ENCODE assay signal across 32 mouse cellular contexts in genomic region chr12:117480958-117481357, GRCm38 (mm10). TPM values are rescaled to one million over a fixed set of nuclear protein-coding genes. Genes with fewer than 3 reads are reported as not detected.
DNase-seq lines count a peak whose midpoint lies in the region; ATAC-seq and TF ChIP-seq lines count a peak whose summit lies in the region.
"Had no signal": no experiment of that assay in that cellular context is flagged by ENCODE, and none has a peak within 500 bp of the region (broad histone marks: within the 10 kb centered on the region; RNA-seq: fewer than 3 reads in every experiment).

No protein-coding gene starts in this region.

- no peaks in the 10 kb centered on the region for H3K4me1 ChIP-seq in liver, adult 2 months (ENCODE audit: control insufficient read depth, insufficient read depth, low read length)
- H3K4me1 ChIP-seq in liver, embryonic 11.5 days (replicated peaks; ENCODE audit: control insufficient read depth, insufficient read depth, low read length): no peaks in the 10 kb centered on the region
- H3K4me1 ChIP-seq: embryonic facial prominence, embryonic 13.5 days; liver, embryonic 13.5 days had no signal

- no peaks in the 10 kb centered on the region for H3K27me3 ChIP-seq in liver, adult 2 months (ENCODE audit: control insufficient read depth, insufficient read depth, low read length)
- no peaks in the 10 kb centered on the region for H3K27me3 ChIP-seq in liver, embryonic 11.5 days (replicated peaks; ENCODE audit: control insufficient read depth, insufficient read depth, low read length)
- H3K27me3 ChIP-seq: heart, embryonic 13.5 days; liver, embryonic 13.5 days had no signal

- H3K79me2 ChIP-seq in liver, adult 2 months (ENCODE audit: control insufficient read depth, insufficient read depth, low read length): no peaks in the 10 kb centered on the region

- no peak overlapping the region for H3K4me3 ChIP-seq in liver, adult 2 months (ENCODE audit: insufficient read depth, low read depth, low read length)
- no peak overlapping the region for H3K4me3 ChIP-seq in liver, embryonic 11.5 days (ENCODE audit: low read depth, low read length)
- H3K4me3 ChIP-seq: embryonic facial prominence, embryonic 13.5 days; erythroblast, embryonic 14.5 days; heart, embryonic 13.5 days; layer of hippocampus, adult 2 months; left cerebral cortex, adult 2 months; limb, embryonic 12.5 days; liver, embryonic 13.5 days; midbrain, embryonic 12.5 days had no signal

- H3K36me3 ChIP-seq in liver, adult 2 months (ENCODE audit: control insufficient read depth, insufficient read depth, low read length): no peaks in the 10 kb centered on the region
- no peaks in the 10 kb centered on the region for H3K36me3 ChIP-seq in liver, embryonic 11.5 days (ENCODE audit: control insufficient read depth, insufficient read depth, low read length)
- H3K36me3 ChIP-seq: embryonic facial prominence, embryonic 13.5 days; heart, embryonic 13.5 days; limb, embryonic 12.5 days; liver, embryonic 13.5 days; midbrain, embryonic 12.5 days had no signal

- H3K9me3 ChIP-seq in liver, embryonic 11.5 days (ENCODE audit: control insufficient read depth, low read length): no peaks in the 10 kb centered on the region
- H3K9me3 ChIP-seq: embryonic facial prominence, embryonic 13.5 days; heart, embryonic 13.5 days; limb, embryonic 12.5 days; liver, embryonic 13.5 days; midbrain, embryonic 12.5 days had no signal

- ATAC-seq in liver, embryonic 11.5 days (replicated peaks; ENCODE audit: low FRiP score): no peak
- ATAC-seq in granulocyte monocyte progenitor cell, adult 5-6 weeks (replicated peaks; ENCODE audit: poor library complexity, severe bottlenecking): peak; percentile 19
- no peak for ATAC-seq in erythroblast, adult 5-6 weeks (replicated peaks; ENCODE audit: low FRiP score, poor library complexity, severe bottlenecking)
- ATAC-seq: activated CD4-positive, CD25-positive, alpha-beta regulatory T cell, adult 4 months; forebrain, embryonic 14.5 days had no signal

- TF ChIP-seq CTCF in liver, adult 2 months (IDR thresholded peaks at IDR 0.05; ENCODE audit: low read depth, low read length): no peak

- DNase-seq in liver, adult 2 months (ENCODE audit: extremely low read depth, low read depth, low spot score): peak; percentile 42
- DNase-seq in liver, embryonic 11.5 days (ENCODE audit: low spot score): no peak
- peak; percentile 20 for DNase-seq in 416B (ENCODE audit: low read depth)
- peak; percentile 6 for DNase-seq in MN1 (ENCODE audit: low spot score)
- DNase-seq in right cerebral cortex, postnatal 10 days (ENCODE audit: low spot score in 2 of 2): no peak
- no peak for DNase-seq in right cerebral cortex, postnatal 4 days
- DNase-seq: adrenal gland, postnatal 14 days; cerebellum, adult 11-12 months; cerebellum, adult 9-11 months; gastrocnemius, postnatal 25 days; heart, postnatal 10 days; kidney, adult 18-20 months; liver, embryonic 13.5 days; lung, adult 2 months; lung, postnatal 14 days; retina, postnatal 1 day; right cerebral cortex, postnatal 25 days; spleen, adult 18-20 months; thymus, postnatal 14 days had no signal

- WGBS in liver, adult 2 months: 76% methylated on average over 3 of the region's 3 CpGs
- 67% methylated on average over 3 of the region's 3 CpGs for WGBS in liver, embryonic 11.5 days

- no peak for TF ChIP-seq POLR2A in liver, adult 2 months (IDR thresholded peaks at IDR 0.05; ENCODE audit: extremely low read depth, insufficient read depth, low read length)

- H3K4me2 ChIP-seq in liver, embryonic 11.5 days: no peak overlapping the region
- H3K4me2 ChIP-seq: embryonic facial prominence, embryonic 13.5 days; heart, embryonic 13.5 days; hindbrain, embryonic 14.5 days; limb, embryonic 12.5 days; liver, embryonic 13.5 days; midbrain, embryonic 12.5 days had no signal

- H3K9ac ChIP-seq in liver, adult 2 months (ENCODE audit: low read depth, low read length): no peak overlapping the region
- no peak overlapping the region for H3K9ac ChIP-seq in liver, embryonic 11.5 days (ENCODE audit: low read depth, low read length)
- H3K9ac ChIP-seq: embryonic facial prominence, embryonic 13.5 days; heart, embryonic 13.5 days; hindbrain, embryonic 14.5 days; limb, embryonic 12.5 days; liver, embryonic 13.5 days; midbrain, embryonic 12.5 days had no signal

- no peak overlapping the region for H3K27ac ChIP-seq in liver, adult 2 months (replicated peaks; ENCODE audit: insufficient read depth, low read depth, low read length)
- no peak overlapping the region for H3K27ac ChIP-seq in liver, embryonic 11.5 days (ENCODE audit: low read depth, low read length)
- H3K27ac ChIP-seq: hindbrain, embryonic 14.5 days; layer of hippocampus, adult 2 months; left cerebral cortex, adult 2 months; limb, embryonic 12.5 days; liver, embryonic 13.5 days; midbrain, embryonic 12.5 days had no signal

RNA-seq across cellular contexts. Expression of gene Rapgef5, which starts 35.3 kb away (rescaled TPM):
- total RNA-seq in liver, adult 2 months (2014; rRNA removed): 13.3 and 14.0 TPM in 2 replicates
- 1.1 and 2.1 TPM in 2 replicates for polyA plus RNA-seq in liver, adult 2 months (2012; rRNA removed)
- polyA plus RNA-seq in liver, embryonic 11.5 days (2014; fragmentation: Nextera tagmentation; extraction: Ambion mirVana): 2.4 and 2.6 TPM in 2 replicates
- 2.9 and 4.7 TPM in 2 replicates for total RNA-seq in granulocyte monocyte progenitor cell, adult 5-6 weeks (2014; fragmentation: Nextera tagmentation)
- 4.7 and 7.5 TPM in 2 replicates for total RNA-seq in granulocyte monocyte progenitor cell, adult 5-6 weeks (2017)
- 0.19 and 2.9 TPM in 2 replicates for total RNA-seq in erythroblast, adult 5-6 weeks (2015; ENCODE audit: low replicate concordance)
- total RNA-seq in erythroblast, adult 5-6 weeks (2017; ENCODE audit: low replicate concordance): 0.56 and 0.94 TPM in 2 replicates
- total RNA-seq: MEL had no signal

Comparison
In these comparisons a context has a peak if more than half of its experiments do, and no peak if none do; other contexts are left out.
1. DNase-seq: peak in liver, adult 2 months (single experiment), 416B (single experiment) and MN1 (single experiment); none in liver, embryonic 11.5 days (single experiment), right cerebral cortex, postnatal 10 days (0 of 2) and right cerebral cortex, postnatal 4 days (single experiment).